ENCODE assay signal across 8 mouse cellular contexts in the genomic region with DNA sequence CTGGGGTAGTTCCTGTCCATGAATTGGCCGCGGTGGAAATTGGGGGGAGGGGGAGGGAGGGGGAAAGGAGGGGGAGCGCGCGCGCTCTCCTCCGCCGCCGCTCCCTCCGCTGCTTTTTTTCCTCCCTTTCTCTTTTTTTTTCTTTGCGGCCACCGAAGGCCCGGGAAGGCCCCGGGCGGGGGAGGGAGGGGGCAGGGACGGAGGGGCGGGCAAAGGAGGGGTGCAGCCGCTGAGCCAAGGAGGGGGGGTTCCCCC. TPM values are rescaled to one million over a fixed set of nuclear protein-coding genes. Genes with fewer than 3 reads are reported as not detected.
DNase-seq lines count a peak whose midpoint lies in the region; ATAC-seq lines count a peak whose summit lies in the region.

A gene (minus strand): TSS at position 20 of the 255 bp plus-strand sequence.

- H3K4me2 ChIP-seq in lung, embryonic 15.5 days = peak within 1 kb of the TSS; percentile 84
- H3K4me2 ChIP-seq in heart, embryonic 16.5 days (ENCODE audit: low read depth, low read length) = peak within 1 kb of the TSS; percentile 98
- H3K4me2 ChIP-seq in limb, embryonic 12.5 days = peak within 1 kb of the TSS; percentile 97
- peak within 1 kb of the TSS; percentile 97 for H3K4me2 ChIP-seq in stomach, embryonic 14.5 days (replicated peaks; ENCODE audit: low read depth, low read length)

- peak within 1 kb of the TSS; percentile 100 for H3K27ac ChIP-seq in lung, embryonic 15.5 days
- H3K27ac ChIP-seq in embryonic facial prominence, embryonic 10.5 days (replicated peaks) = peak within 1 kb of the TSS; percentile 99
- H3K27ac ChIP-seq in heart, embryonic 16.5 days (ENCODE audit: low read length) = peak within 1 kb of the TSS; percentile 98
- H3K27ac ChIP-seq in limb, embryonic 12.5 days = peak within 1 kb of the TSS; percentile 99
- H3K27ac ChIP-seq in stomach, embryonic 14.5 days (ENCODE audit: low read length) = peak within 1 kb of the TSS; percentile 99

- no peak for DNase-seq in lung, adult 18-20 months
- no peak for DNase-seq in embryonic facial prominence, embryonic 10.5 days (ENCODE audit: low spot score)
- DNase-seq in B cell, adult 2 months = no peak
- no peak for DNase-seq in right cerebral cortex, adult 2 months (ENCODE audit: low spot score in 2 of 2)

- H3K4me3 ChIP-seq in lung, embryonic 15.5 days = peak within 1 kb of the TSS; percentile 91
- H3K4me3 ChIP-seq in embryonic facial prominence, embryonic 10.5 days = peak within 1 kb of the TSS; percentile 97
- peak within 1 kb of the TSS; percentile 96 for H3K4me3 ChIP-seq in heart, embryonic 16.5 days (ENCODE audit: low read length)
- peak within 1 kb of the TSS; percentile 86 for H3K4me3 ChIP-seq in limb, embryonic 12.5 days (replicated peaks)
- H3K4me3 ChIP-seq in stomach, embryonic 14.5 days (ENCODE audit: low read depth, low read length) = peak within 1 kb of the TSS; percentile 86

- no peak for ATAC-seq in lung, embryonic 15.5 days (ENCODE audit: borderline replicate concordance, extremely low read depth, low FRiP score, low TSS enrichment)
- no peak for ATAC-seq in heart, embryonic 16.5 days (replicated peaks; ENCODE audit: extremely low read depth, insufficient read depth, low FRiP score)
- ATAC-seq in limb, embryonic 12.5 days (ENCODE audit: insufficient number of reproducible peaks, insufficient read depth, low FRiP score, low TSS enrichment, low read depth) = no peak
- no peak; the same call in 1 of the 2 replicates for ATAC-seq in stomach, embryonic 14.5 days (ENCODE audit: insufficient number of reproducible peaks, insufficient read depth, low FRiP score, low read depth)

- no peaks in the 10 kb centered on the region for H3K27me3 ChIP-seq in lung, embryonic 15.5 days
- H3K27me3 ChIP-seq in embryonic facial prominence, embryonic 10.5 days (replicated peaks; ENCODE audit: low read depth, poor library complexity, severe bottlenecking) = no peaks in the 10 kb centered on the region
- no peaks in the 10 kb centered on the region for H3K27me3 ChIP-seq in heart, embryonic 16.5 days (ENCODE audit: control insufficient read depth, insufficient read depth, low read length)
- H3K27me3 ChIP-seq in limb, embryonic 12.5 days = no peaks in the 10 kb centered on the region
- no peaks in the 10 kb centered on the region for H3K27me3 ChIP-seq in stomach, embryonic 14.5 days (ENCODE audit: control insufficient read depth, insufficient read depth, low read length)

- 3% methylated on average over 7 of the region's 18 CpGs for WGBS in lung, embryonic 15.5 days
- 2% methylated on average over 17 of the region's 18 CpGs for WGBS in embryonic facial prominence, embryonic 10.5 days
- 0% methylated on average over 11 of the region's 18 CpGs for WGBS in heart, embryonic 16.5 days
- 3% methylated on average over 5 of the region's 18 CpGs for WGBS in limb, embryonic 12.5 days
- 0% methylated on average over 2 of the region's 18 CpGs for WGBS in stomach, embryonic 14.5 days

- peaks cover 17% of the 10 kb centered on the region for H3K4me1 ChIP-seq in lung, embryonic 15.5 days
- peaks cover 46% of the 10 kb centered on the region for H3K4me1 ChIP-seq in embryonic facial prominence, embryonic 10.5 days
- peaks cover 17% of the 10 kb centered on the region for H3K4me1 ChIP-seq in heart, embryonic 16.5 days (ENCODE audit: control insufficient read depth, insufficient read depth, low read length)
- peaks cover 21% of the 10 kb centered on the region for H3K4me1 ChIP-seq in limb, embryonic 12.5 days (replicated peaks)
- H3K4me1 ChIP-seq in stomach, embryonic 14.5 days (ENCODE audit: control insufficient read depth, insufficient read depth, low read length) = peaks cover 9% of the 10 kb centered on the region

- H3K36me3 ChIP-seq in lung, embryonic 15.5 days = peaks cover 26% of the 10 kb centered on the region
- peaks cover 36% of the 10 kb centered on the region for H3K36me3 ChIP-seq in embryonic facial prominence, embryonic 10.5 days (replicated peaks)
- peaks cover 26% of the 10 kb centered on the region for H3K36me3 ChIP-seq in heart, embryonic 16.5 days (ENCODE audit: control insufficient read depth, insufficient read depth)
- peaks cover 31% of the 10 kb centered on the region for H3K36me3 ChIP-seq in limb, embryonic 12.5 days
- H3K36me3 ChIP-seq in stomach, embryonic 14.5 days (ENCODE audit: control insufficient read depth, insufficient read depth, low read length) = peaks cover 26% of the 10 kb centered on the region

- H3K9ac ChIP-seq in lung, embryonic 15.5 days = peak within 1 kb of the TSS; percentile 93
- peak within 1 kb of the TSS; percentile 97 for H3K9ac ChIP-seq in heart, embryonic 16.5 days (ENCODE audit: low read length)
- H3K9ac ChIP-seq in limb, embryonic 12.5 days (replicated peaks) = peak within 1 kb of the TSS; percentile 92
- H3K9ac ChIP-seq in stomach, embryonic 14.5 days (replicated peaks; ENCODE audit: low read depth, low read length) = peak within 1 kb of the TSS; percentile 81

- H3K9me3 ChIP-seq in lung, embryonic 15.5 days = no peaks in the 10 kb centered on the region
- H3K9me3 ChIP-seq in embryonic facial prominence, embryonic 10.5 days = no peaks in the 10 kb centered on the region
- no peaks in the 10 kb centered on the region for H3K9me3 ChIP-seq in heart, embryonic 16.5 days (replicated peaks; ENCODE audit: control insufficient read depth, low read length)
- no peaks in the 10 kb centered on the region for H3K9me3 ChIP-seq in limb, embryonic 12.5 days
- H3K9me3 ChIP-seq in stomach, embryonic 14.5 days (ENCODE audit: control insufficient read depth, low read depth, low read length) = no peaks in the 10 kb centered on the region

RNA-seq across cellular contexts. Expression of the gene that starts here (rescaled TPM):
- polyA plus RNA-seq in lung, embryonic 15.5 days (2015; fragmentation: Nextera tagmentation; extraction: Ambion mirVana) = 10.9 and 11.1 TPM in 2 replicates
- polyA plus RNA-seq in embryonic facial prominence, embryonic 10.5 days (2016; fragmentation: Nextera tagmentation; extraction: Ambion mirVana) = 13.4 and 14.9 TPM in 2 replicates
- 5.6 and 7.3 TPM in 2 replicates for polyA plus RNA-seq in heart, embryonic 16.5 days (2015; fragmentation: Nextera tagmentation; extraction: Ambion mirVana)
- 15.0 and 16.2 TPM in 2 replicates for polyA plus RNA-seq in limb, embryonic 12.5 days (2016; fragmentation: Nextera tagmentation; extraction: Ambion mirVana)
- 13.7 and 17.8 TPM in 2 replicates for polyA plus RNA-seq in stomach, embryonic 14.5 days (2014; fragmentation: Nextera tagmentation; extraction: Ambion mirVana)
